Mouse (Mus musculus) 3T3-L1 (cell line): ENCODE results near the gene Myo3b.

Source experiments
- DNase-seq: peaks from one replicate; pipeline ENCODE4 v3.0.0-alpha.2; 2015; ENCODE audit warnings: low read depth, low spot score

The Myo3b gene

GRCm38 (mm10) chr2:70128590-70128989, 89.7 kb downstream of the Myo3b start:
- no peak for DNase-seq

- peak; percentile 71 for DNase-seq
Observed at GRCm38 (mm10) chr2:70129566-70129965, 90.6 kb downstream of the Myo3b start.

GRCm38 (mm10) chr2:70133281-70133680, 94.4 kb downstream of the Myo3b start:
- no peak for DNase-seq

GRCm38 (mm10) chr2:70137226-70137998, 98.5 kb downstream of the Myo3b start:
- no peak for DNase-seq

- DNase-seq: no peak
Observed at GRCm38 (mm10) chr2:70143543-70144188, 104.7 kb downstream of the Myo3b start.

DNA sequence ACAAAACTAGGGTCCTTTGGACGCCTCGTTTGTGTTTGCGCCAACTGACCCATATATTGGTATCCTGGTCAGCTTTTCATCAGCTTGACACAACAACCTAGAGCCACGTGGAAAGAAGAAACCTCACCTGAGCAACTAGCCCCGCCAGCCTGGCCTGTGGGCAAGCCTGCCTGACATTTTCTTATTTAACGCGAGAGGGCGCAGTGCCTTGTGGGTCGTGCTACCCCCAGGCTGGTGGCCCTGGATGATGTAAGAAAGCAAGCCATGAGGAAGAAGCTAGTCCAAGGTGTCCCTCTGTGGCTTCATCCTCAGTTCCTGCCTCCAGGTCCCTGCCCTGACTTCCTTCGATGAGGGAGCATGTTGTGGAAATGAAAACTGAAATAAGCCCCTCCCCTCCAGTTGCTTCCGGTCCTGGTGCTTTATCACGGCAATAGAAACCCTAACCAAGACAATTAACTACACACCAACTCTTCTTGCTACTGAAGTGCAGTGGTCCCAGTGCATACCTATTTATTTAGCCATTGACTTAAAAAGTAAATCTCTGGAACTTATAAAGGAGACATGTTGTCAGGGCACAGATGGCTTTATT, 108.2 kb downstream of the Myo3b start:
- no peak for DNase-seq

DNA sequence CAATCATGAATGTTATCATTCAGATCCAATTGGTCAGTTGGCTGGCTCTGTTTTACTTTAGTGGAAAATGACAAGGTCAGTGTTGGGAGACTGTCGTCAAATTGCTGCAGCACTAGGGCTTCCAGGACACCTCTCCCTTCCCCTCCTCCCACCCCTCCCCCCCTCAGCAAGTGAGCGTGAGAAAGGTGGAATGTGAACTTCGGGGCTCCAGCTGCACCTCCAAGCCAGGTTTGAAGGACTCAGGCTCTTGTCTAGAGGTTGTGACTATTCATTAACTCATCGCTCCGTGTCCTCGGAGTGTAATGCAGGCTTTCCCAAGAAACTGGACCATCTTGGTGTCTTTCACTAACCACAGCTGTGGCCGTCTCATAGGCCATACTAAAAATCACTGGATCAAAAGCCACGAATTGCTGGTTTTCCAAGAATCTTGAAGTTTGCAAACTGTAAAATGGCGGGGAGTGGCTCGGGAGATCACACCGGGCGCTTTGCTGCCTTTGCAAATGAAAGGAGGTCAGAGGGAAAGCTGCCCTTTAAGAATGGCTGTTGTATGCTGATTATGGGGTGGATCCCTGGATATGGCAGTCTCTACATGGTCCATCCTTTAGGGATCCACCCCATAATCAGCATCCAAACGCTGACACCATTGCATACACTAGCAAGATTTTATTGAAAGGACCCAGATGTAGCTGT, 110.0 kb downstream of the Myo3b start:
- DNase-seq: no peak

- peak; percentile 65 for DNase-seq
Observed at GRCm38 (mm10) chr2:70150399-70151035, 111.6 kb downstream of the Myo3b start.

DNA sequence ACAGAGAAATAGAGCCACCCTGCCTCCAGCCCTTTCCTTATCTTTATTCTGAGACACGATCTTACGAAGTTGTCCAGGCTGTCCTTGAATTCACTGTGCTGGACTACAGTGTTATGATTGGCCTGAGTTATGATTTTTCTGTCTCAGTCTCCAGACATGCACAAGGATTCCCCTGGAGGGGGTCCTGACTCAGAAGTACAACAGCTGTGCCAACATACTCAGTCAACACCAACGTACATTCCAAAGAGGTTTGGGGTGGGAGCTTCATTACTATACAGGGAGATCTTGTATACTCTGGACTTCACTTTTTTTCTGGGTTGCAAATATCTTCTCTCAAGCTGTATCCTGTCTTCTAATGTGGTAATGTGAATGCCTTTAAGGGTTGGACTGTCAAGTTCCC, 113.0 kb downstream of the Myo3b start:
- peak; percentile 88 for DNase-seq

- DNase-seq: no peak
Observed at GRCm38 (mm10) chr2:70155226-70155836, 116.4 kb downstream of the Myo3b start.

- no peak for DNase-seq
Observed at GRCm38 (mm10) chr2:70159543-70159942, 120.6 kb downstream of the Myo3b start.

DNA sequence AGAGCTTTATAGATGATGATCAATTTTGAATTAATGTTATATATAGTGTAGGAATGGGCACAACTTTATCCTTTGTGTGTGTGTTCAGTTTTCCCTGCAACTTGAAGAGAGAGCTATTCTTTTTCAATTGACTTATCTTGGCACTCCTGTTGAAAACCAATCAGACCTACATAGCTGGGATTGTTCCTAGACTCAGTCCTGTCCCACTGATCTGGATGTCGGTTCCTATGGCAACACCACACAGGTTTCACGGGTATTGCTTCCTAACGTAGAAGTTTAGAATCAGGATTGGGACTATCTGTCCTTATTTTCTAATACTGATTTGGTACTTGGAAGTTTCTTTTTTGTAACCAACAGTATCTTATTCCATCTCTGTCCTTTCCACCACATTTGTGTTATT, 127.3 kb downstream of the Myo3b start:
- DNase-seq: no peak

DNA sequence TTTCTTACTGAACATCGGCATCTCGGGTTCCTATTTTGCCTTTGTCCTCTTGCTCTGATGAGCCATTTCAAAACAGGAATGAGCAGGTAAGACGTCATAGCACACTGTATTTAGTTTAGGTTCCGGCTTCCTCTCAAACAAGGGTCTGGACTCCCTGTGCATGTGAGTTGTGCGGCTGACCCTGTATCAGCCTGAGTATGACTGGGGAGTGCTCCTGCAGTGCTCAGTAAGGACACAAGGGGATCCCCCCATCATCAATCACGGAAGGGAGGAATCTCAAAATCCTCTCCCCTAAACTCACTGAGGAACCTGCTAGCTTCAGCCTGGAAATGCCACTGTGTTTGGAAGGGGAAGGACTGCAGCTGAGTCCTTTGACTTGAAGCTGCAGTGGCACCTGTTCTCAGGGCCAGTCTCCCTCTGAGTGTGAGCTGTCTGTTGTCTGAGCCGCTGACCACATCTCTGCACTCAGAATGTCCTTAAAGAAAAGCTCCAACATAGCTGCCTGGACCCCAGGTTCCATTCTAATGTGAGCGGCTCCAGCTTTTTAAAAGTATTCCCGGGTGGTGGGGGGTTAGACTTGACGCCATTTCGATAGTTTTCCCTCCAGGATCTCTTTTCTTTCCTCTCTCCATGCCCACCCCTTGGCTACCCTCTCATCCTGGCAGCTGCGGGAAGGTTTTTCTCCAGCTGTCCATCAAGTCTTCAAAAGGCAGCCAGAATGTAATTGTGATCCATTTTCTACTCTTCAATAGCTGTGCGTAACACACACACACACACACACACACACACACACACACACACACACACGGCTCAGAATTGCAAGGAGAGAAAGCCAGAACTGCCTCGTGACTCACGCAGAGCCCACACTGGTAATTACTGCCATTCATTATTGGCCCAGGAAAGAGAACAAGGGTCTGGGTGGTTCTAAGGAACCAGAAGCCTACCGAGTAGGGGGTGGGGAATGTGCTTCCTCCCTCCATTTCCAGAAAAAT, 129.3 kb downstream of the Myo3b start:
- DNase-seq: no peak

- no peak for DNase-seq
Observed at GRCm38 (mm10) chr2:70170469-70170868, 131.5 kb downstream of the Myo3b start.

DNA sequence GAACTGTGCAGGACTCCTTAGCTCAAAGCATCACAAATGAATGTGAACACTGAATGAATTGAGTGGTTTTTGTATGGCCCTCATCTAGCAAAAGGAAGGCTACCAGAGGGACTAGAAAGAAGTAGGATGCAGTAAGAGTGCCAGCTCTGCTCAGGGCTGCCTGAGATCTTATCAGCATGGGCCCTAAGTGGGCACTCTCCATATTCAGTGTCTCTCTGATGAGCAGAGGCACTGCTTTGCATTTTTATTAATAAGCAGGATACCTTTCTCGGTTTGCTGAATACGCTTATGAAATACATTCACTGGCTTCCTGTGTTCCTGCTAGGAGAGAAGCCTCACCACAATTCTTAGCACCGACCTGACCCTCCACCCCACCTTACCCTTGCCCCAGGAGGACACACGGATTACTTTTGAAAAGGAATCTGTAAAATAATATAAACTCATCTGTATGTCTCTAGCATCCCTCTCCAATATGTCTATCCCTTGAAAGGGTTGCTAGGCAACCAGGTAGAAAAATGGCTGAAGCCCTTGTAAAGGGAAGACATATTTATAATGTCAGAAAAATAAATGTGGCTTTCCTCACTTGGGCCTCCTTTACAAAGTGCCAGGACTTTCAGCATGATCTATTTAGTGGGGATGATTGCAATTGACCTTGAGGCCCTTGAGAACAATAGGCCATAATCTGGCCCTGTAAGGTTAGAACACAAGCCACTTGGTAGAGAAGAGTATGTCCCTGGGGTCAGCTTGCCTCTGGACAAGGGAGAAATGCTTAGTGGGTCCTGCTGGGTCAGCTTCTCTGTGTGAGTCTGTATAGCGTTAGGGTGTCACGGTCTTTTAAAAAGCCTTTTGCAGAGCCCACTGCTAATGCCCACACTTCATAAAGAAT, 138.1 kb downstream of the Myo3b start:
- no peak for DNase-seq

DNA sequence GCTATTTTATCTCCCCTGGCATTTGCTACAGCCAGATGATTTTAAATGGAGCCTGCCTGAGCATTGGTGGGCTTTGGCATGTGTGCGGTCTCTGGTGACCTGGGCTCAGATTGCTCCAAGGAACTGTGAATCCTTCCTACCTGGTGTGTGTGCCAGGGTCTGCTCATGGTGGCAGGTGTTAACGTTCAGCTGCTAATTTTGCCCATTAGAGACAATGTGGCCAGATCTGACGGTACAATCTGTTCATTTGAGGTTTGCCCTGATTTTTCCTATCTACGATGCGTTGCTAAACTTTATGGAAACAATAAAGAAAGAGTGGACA, 138.7 kb downstream of the Myo3b start:
- DNase-seq: no peak

GRCm38 (mm10) chr2:70178241-70178640, 139.3 kb downstream of the Myo3b start:
- DNase-seq: no peak

DNA sequence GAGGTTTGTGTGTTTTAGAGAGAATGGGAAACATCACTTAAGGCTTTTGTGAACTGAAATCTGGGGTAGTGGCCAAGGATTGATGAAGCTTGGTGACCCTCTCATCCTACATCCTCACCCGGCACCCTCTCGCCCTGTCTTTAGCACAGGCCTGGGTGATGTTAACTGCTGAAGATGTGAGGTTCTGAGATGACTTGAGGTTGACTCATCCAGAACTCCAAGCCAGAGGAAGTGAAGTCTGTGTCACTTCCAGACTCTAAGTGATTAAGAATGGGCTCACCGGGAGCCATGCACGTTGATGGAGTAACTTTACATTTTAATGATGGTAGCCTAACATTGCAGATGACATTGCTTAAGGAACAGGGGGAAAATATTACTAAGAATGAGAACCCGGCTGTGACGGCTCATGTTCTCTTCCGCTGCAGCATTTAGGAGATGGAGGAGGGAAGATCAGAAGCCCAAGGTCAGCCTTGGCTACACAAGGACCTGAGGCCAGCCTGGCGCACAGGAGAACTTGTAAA, 143.3 kb downstream of the Myo3b start:
- DNase-seq: peak; percentile 73

DNA sequence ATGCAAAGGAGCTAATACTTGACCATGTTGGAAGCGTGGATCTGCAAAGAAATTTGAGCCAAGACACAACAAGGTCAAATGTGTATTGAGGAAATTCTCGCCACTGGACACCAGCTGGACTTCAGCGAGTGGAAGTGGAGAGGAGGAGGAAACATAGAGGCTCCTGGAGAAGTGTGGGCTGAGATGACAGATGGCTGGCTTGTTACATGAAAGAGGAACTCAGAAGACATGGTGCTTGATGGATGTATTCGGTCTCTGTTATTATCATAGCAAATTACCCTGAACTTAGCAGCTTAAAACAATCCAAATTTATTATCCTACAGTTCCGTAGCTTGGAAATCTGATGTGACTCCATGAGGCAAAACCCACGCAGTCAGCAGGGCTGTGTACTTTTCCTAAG, 148.1 kb downstream of the Myo3b start:
- DNase-seq: no peak
